Mouse (Mus musculus) kidney, adult 2 months (tissue): ENCODE data around the gene Esrrg. TPM values are rescaled to one million over a fixed set of nuclear protein-coding genes. Genes with fewer than 3 reads are reported as not detected.

Experiments used
- DNase-seq: peaks from one replicate; pipeline ENCODE4 v3.0.0; 2021
- H3K27ac ChIP-seq: fragments of 200-500 bp; 2 replicates; pipeline ENCODE4 v1.5.1; 2012; ENCODE audit warnings: low read depth, low read length, control low read depth, inconsistent platforms; ENCODE audit not compliant: insufficient read depth
- H3K27me3 ChIP-seq: fragments of 200-500 bp; replicated peaks from 2 replicates; pipeline ENCODE4 v1.6.1; 2012; ENCODE audit warnings: mild to moderate bottlenecking, moderate library complexity, low read length, inconsistent platforms; ENCODE audit not compliant: control insufficient read depth, insufficient read depth
- H3K36me3 ChIP-seq: fragments of 200-500 bp; 2 replicates; pipeline ENCODE4 v1.6.1; 2012; ENCODE audit warnings: mild to moderate bottlenecking, moderate library complexity, low read length, inconsistent platforms; ENCODE audit not compliant: control insufficient read depth, insufficient read depth
- H3K4me1 ChIP-seq: fragments of 200-500 bp; 2 replicates; pipeline ENCODE4 v1.6.1; 2011; ENCODE audit warnings: low read length; ENCODE audit not compliant: control insufficient read depth, insufficient read depth
- H3K4me3 ChIP-seq: fragments of 200-500 bp; 2 replicates; pipeline ENCODE4 v1.5.1; 2011; ENCODE audit warnings: mild to moderate bottlenecking, low read depth, low read length, control low read depth; ENCODE audit not compliant: insufficient read depth
- CTCF ChIP-seq: fragments of 200-500 bp; conservative IDR thresholded peaks from 2 replicates; pipeline ENCODE4 v1.5.1; 2011; ENCODE audit warnings: low read depth, mild to moderate bottlenecking, control low read depth, low read length, moderate library complexity, mixed read lengths; ENCODE audit not compliant: insufficient read depth, insufficient read length
- POLR2A ChIP-seq: fragments of 200-500 bp; IDR thresholded peaks from one replicate; pipeline ENCODE4 v1.6.1; 2011; ENCODE audit warnings: low read depth, low read length, control low read depth
- WGBS: fragments of 180-500 bp; shearing (Covaris S2); methylation state at CpG from one replicate; pipeline ENCODE4 v1.1.7; 2018; 5-methylcytosine and 5-hydroxymethylcytosine counted together
- polyA plus RNA-seq: library from polyadenylated mRNA; depleted of rRNA; stranded (reverse); fragments of >200 nt; gene quantifications from 2 replicates; pipeline ENCODE4 v1.2.3, GENCODE M21; 2012

Gene Esrrg
- polyA plus RNA-seq, 1 experiment: 24.2 TPM

GRCm38 (mm10) chr1:188209025-188209424 is 600.4 kb downstream of the Esrrg start:
- DNase-seq: no peak
- Histone ChIP-seq H3K4me3 (no peak overlapping the region), H3K4me1 (no peaks in the 10 kb centered on the region), H3K27ac (no peak overlapping the region), H3K27me3 (no peaks in the 10 kb centered on the region), H3K36me3 (no peaks in the 10 kb centered on the region)
- no peak for TF ChIP-seq CTCF
- 100% methylated on average over 1 of the region's 1 CpGs for WGBS

DNA sequence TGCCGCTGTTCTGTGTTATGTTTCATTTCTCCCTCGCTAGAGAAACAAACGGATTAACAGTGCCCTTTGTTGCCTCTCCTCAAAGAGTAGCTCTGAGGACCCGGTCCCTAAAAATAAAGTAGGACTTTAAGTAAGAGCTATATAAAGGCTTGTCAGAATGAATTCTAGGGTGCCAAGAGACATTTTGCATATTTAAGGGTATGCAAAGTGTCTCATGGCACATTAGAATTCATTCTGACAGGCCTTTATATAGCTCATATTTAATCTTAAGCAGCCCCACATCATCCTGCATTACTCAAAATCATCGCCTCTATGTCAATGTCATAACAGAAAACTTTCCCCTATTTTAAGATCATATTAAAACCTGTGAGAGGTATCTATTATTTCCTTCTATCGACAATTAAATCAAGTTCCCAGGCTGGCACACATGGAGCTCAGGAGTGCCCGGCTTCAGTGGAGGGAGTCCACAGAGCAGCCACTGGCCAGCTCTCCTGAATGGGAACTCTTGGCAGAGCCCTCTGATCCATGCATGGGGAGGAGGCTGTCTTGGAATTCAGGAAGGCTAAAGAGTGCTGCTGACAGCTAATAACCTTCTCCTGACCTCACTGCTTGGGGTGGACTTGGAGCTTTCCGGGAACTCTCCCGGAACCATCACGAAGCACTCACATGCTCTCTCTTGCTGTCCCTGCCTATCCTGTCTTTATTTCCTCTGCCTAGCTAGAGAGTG is 606.5 kb downstream of the Esrrg start:
- no peak for TF ChIP-seq POLR2A
- no peak for TF ChIP-seq CTCF
- H3K36me3 ChIP-seq: no peaks in the 10 kb centered on the region
- WGBS: 58% methylated on average over 10 of the region's 10 CpGs
- no peak overlapping the region for H3K4me3 ChIP-seq
- H3K4me1 ChIP-seq: no peaks in the 10 kb centered on the region
- DNase-seq: peak; percentile 71
- H3K27ac ChIP-seq: no peak overlapping the region
- no peaks in the 10 kb centered on the region for H3K27me3 ChIP-seq

- Histone ChIP-seq H3K27ac (no peak overlapping the region), H3K27me3 (no peaks in the 10 kb centered on the region), H3K4me3 (no peak overlapping the region), H3K4me1 (no peaks in the 10 kb centered on the region), H3K36me3 (no peaks in the 10 kb centered on the region)
- 71% methylated on average over 4 of the region's 4 CpGs for WGBS
- no peak for DNase-seq
- TF ChIP-seq CTCF (no peak), POLR2A (no peak)
These were observed 612.7 kb downstream of the Esrrg start for GRCm38 (mm10) chr1:188221226-188221792.

GRCm38 (mm10) chr1:188233036-188233724 is 624.6 kb downstream of the Esrrg start:
- no peak for TF ChIP-seq POLR2A
- TF ChIP-seq CTCF: no peak
- no peaks in the 10 kb centered on the region for H3K36me3 ChIP-seq
- no peak overlapping the region for H3K27ac ChIP-seq
- H3K27me3 ChIP-seq: no peaks in the 10 kb centered on the region
- 84% methylated on average over 5 of the region's 5 CpGs for WGBS
- DNase-seq: no peak
- H3K4me3 ChIP-seq: no peak overlapping the region
- no peaks in the 10 kb centered on the region for H3K4me1 ChIP-seq

GRCm38 (mm10) chr1:188238636-188239035 is 630.0 kb downstream of the Esrrg start:
- Histone ChIP-seq H3K4me1 (no peaks in the 10 kb centered on the region), H3K36me3 (no peaks in the 10 kb centered on the region), H3K27ac (no peak overlapping the region), H3K27me3 (no peaks in the 10 kb centered on the region), H3K4me3 (no peak overlapping the region)
- TF ChIP-seq CTCF: no peak
- no peak for TF ChIP-seq POLR2A
- DNase-seq: no peak

GRCm38 (mm10) chr1:188241766-188242165 is 633.2 kb downstream of the Esrrg start:
- WGBS: 89% methylated on average over 10 of the region's 10 CpGs
- no peak overlapping the region for H3K4me3 ChIP-seq
- no peaks in the 10 kb centered on the region for H3K36me3 ChIP-seq
- H3K27me3 ChIP-seq: no peaks in the 10 kb centered on the region
- no peak overlapping the region for H3K27ac ChIP-seq
- no peaks in the 10 kb centered on the region for H3K4me1 ChIP-seq
- DNase-seq: no peak
- TF ChIP-seq POLR2A (no peak), CTCF (no peak)

- Histone ChIP-seq H3K4me1 (no peaks in the 10 kb centered on the region), H3K36me3 (no peaks in the 10 kb centered on the region), H3K27me3 (no peaks in the 10 kb centered on the region), H3K27ac (no peak overlapping the region), H3K4me3 (no peak overlapping the region)
- 75% methylated on average over 7 of the region's 7 CpGs for WGBS
- no peak for DNase-seq
- TF ChIP-seq POLR2A: no peak
- no peak for TF ChIP-seq CTCF
These were observed 648.9 kb downstream of the Esrrg start for GRCm38 (mm10) chr1:188257500-188257899.
